Mouse (Mus musculus) midbrain, postnatal 0 days (tissue): Measurements from ENCODE around the gene Pkdcc. TPM values are rescaled to one million over a fixed set of nuclear protein-coding genes. Genes with fewer than 3 reads are reported as not detected.

Source experiments
- ATAC-seq: fragments of 200-750 bp; cut with Nextera tagmentation; 2 replicates; pipeline ENCODE4 v1.8.0; 2017; ENCODE audit warnings: moderate number of reproducible peaks, mild to moderate bottlenecking, moderate TSS enrichment, moderate library complexity; ENCODE audit not compliant: low FRiP score
- DNase-seq: peaks from one replicate; pipeline ENCODE4 v3.0.0-alpha.2; 2015; ENCODE audit warnings: low spot score
- H3K27ac ChIP-seq: fragments of 300-500 bp; sonication (generic); 2 replicates; pipeline ENCODE4 v1.5.1; 2014; ENCODE audit warnings: low read depth, mild to moderate bottlenecking, low read length, mixed read lengths
- H3K27me3 ChIP-seq: fragments of 300-500 bp; sonication (generic); 2 replicates; pipeline ENCODE4 v1.6.1; 2014; ENCODE audit warnings: low read length, control low read depth, mixed read lengths; ENCODE audit not compliant: insufficient read depth
- H3K36me3 ChIP-seq: fragments of 300-500 bp; sonication (generic); 2 replicates; pipeline ENCODE4 v1.6.1; 2014; ENCODE audit warnings: low read length, control low read depth, mixed read lengths; ENCODE audit not compliant: insufficient read depth
- H3K4me1 ChIP-seq: fragments of 300-500 bp; sonication (generic); 2 replicates; pipeline ENCODE4 v1.6.1; 2014; ENCODE audit warnings: mild to moderate bottlenecking, control low read depth, antibody characterized with exemption, low read length, mixed read lengths; ENCODE audit not compliant: insufficient read depth
- H3K4me2 ChIP-seq: fragments of 300-500 bp; sonication (generic); 2 replicates; pipeline ENCODE4 v1.6.1; 2014; ENCODE audit warnings: low read depth, mild to moderate bottlenecking, low read length, mixed read lengths; ENCODE audit not compliant: poor library complexity, severe bottlenecking
- H3K4me3 ChIP-seq: fragments of 300-500 bp; sonication (generic); 2 replicates; pipeline ENCODE4 v1.5.1; 2014; ENCODE audit warnings: low read depth, mild to moderate bottlenecking, low read length, moderate library complexity
- H3K9ac ChIP-seq: fragments of 300-500 bp; sonication (generic); replicated peaks from 2 replicates; pipeline ENCODE4 v1.6.1; 2014; ENCODE audit warnings: mild to moderate bottlenecking, low read length, moderate library complexity, mixed read lengths; ENCODE audit not compliant: poor library complexity, severe bottlenecking
- H3K9me3 ChIP-seq: fragments of 300-500 bp; sonication (generic); 2 replicates; pipeline ENCODE4 v1.6.1; 2016; ENCODE audit warnings: low read length, control low read depth
- CTCF ChIP-seq: IDR thresholded peaks from 2 replicates; pipeline ENCODE4 v1.5.1; 2016; ENCODE audit warnings: antibody characterized with exemption, mild to moderate bottlenecking
- WGBS: fragments of 180-500 bp; shearing (Covaris S2); extraction: QIAGEN DNeasy Blood & Tissue Kit; methylation state at CpG from one replicate; pipeline ENCODE4 v1.1.7; 2014; 5-methylcytosine and 5-hydroxymethylcytosine counted together
- polyA plus RNA-seq: library from polyadenylated mRNA; unstranded; fragments of >200 nt; fragmentation: Nextera tagmentation; extraction: Ambion mirVana; gene quantifications from 2 replicates; pipeline ENCODE4 v1.2.1, GENCODE M21; 2015
- total RNA-seq: library from RNA; depleted of rRNA; stranded (reverse); fragments of >200 nt; gene quantifications from 2 replicates; pipeline ENCODE4 v1.2.3, GENCODE M21; 2014

The Pkdcc gene
- total and polyA plus RNA-seq, 2 experiments from 2014 or later, result 2.1 to 33.7 TPM

DNA sequence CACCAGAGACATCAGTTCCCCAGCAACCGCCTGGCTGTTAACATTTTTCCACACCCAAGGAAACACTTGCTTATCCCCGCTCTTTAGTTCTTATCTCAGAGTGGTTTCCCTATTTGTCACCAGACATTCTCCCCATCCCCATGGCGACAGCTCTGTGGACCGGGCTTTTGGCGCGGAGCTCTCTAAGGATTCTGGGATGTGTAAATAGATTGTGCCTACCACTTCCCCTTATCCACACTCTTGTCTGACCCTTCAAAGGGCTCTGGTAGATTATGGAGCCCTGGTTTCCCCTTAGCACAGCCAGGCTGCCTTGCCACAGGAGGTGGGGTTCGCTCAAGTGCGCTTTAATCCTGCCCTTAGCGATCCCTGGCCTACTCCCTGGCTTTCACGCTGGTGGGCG, 16.3 kb downstream of the Pkdcc start:
- ATAC-seq (no peak), DNase-seq (no peak)
- Histone ChIP-seq H3K4me2 (no peak overlapping the region), H3K27ac (no peak overlapping the region), H3K36me3 (no peaks in the 10 kb centered on the region), H3K4me3 (no peak overlapping the region), H3K27me3 (peaks cover 31% of the 10 kb centered on the region), H3K4me1 (no peaks in the 10 kb centered on the region), H3K9ac (no peak overlapping the region), H3K9me3 (no peaks in the 10 kb centered on the region)
- no peak for TF ChIP-seq CTCF
- 35% methylated on average over 11 of the region's 11 CpGs for WGBS

DNA sequence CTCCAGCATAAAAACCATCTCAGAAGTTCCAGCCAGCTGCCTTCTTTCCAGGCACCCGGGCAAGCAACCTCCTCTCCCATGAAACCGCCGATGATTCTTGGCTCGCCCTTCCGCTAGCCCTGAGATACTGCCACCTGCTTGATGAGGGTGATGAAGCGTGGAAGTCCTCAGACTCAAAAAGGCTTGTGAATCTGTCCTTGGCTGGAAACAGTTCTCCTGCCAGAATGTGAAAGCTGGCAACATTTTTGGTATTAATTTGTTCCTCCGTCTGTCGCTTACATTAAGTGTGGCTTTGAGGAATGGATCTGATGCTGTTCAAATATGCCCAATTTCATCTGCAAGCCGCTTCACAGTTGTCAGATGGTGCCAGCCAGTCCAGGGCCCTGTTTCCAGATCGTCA, 20.1 kb downstream of the Pkdcc start:
- DNase-seq (peak; percentile 87), ATAC-seq (no peak; the same call in 1 of the 2 replicates)
- Histone ChIP-seq H3K36me3 (no peaks in the 10 kb centered on the region), H3K27ac (no peak overlapping the region), H3K27me3 (peaks cover 17% of the 10 kb centered on the region), H3K4me2 (no peak overlapping the region), H3K4me1 (no peaks in the 10 kb centered on the region), H3K4me3 (no peak overlapping the region), H3K9me3 (no peaks in the 10 kb centered on the region), H3K9ac (no peak overlapping the region)
- 76% methylated on average over 10 of the region's 10 CpGs for WGBS
- no peak for TF ChIP-seq CTCF

DNA sequence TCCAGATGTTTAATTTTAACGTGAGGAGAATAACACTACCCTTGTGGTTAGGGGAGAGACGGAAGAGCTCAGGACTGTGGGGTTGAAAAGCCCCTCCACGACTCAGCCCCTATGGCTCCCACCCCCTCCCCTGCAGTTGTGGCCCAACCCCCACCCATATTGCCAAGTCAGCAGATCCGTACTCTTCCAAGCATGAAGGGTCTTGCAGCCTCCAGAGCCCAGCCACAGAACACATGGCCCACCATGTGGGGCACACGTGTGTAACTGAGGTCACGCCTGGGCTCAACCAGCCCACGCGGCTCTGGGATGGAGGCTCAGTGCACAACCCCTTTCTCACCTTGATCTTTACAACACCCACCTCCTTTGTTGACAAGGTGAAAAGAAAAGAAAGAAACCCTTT, 21.1 kb downstream of the Pkdcc start:
- Histone ChIP-seq H3K27ac (no peak overlapping the region), H3K4me1 (no peaks in the 10 kb centered on the region), H3K36me3 (no peaks in the 10 kb centered on the region), H3K4me2 (no peak overlapping the region), H3K4me3 (no peak overlapping the region), H3K9me3 (no peaks in the 10 kb centered on the region), H3K9ac (no peak overlapping the region), H3K27me3 (peaks cover 9% of the 10 kb centered on the region)
- no peak for DNase-seq
- no peak for ATAC-seq
- 87% methylated on average over 8 of the region's 8 CpGs for WGBS
- TF ChIP-seq CTCF, result no peak

DNA sequence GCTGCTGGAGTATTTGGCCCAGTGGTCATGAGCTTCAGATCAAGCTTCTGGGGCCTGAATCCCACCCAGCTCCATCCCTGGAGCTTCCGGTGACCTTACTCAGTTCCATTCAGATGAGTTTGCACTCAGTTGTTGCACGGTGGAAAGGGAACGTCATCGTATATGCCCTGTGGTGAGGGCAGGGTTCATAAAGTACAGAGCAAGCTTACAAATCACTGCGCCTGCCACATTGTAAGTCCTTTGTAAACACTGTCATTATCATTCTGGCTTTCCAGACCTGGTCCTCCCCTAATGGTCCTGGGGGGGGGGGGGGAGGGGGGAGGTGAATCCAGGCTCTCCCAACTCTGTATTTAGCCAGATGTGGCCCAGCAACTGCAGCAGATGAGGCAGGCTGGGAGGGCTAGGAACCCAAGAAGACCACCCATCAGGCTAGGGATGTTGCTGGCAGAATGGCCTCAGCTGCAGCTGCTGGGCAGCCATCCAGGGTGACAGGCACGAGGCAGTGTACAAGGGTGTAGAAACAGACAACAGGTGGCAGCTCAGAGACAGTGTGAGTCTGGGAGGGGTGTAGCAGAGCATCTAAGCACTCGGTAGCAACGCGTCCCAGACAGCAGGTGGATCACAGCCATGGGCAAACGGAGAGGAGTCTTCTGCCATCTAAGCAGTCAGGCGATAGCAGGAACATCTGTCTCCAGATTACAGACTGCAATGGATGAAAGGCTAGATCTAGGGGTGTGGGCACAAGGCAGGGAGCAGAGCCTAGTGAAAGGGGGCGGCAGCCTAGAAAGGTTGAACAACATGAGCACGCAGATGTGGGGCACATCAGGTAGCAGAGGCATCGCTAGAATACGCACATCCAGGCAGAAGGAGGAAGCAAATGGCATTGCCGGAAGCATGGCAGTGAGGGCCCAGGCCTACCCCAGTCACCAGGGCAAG, 23.3 kb downstream of the Pkdcc start:
- DNase-seq (peak; percentile 71), ATAC-seq (no peak; the same call in 1 of the 2 replicates)
- no peak overlapping the region for H3K9ac ChIP-seq
- no peak for TF ChIP-seq CTCF
- H3K36me3 ChIP-seq, result no peaks in the 10 kb centered on the region
- no peak overlapping the region for H3K4me3 ChIP-seq
- no peak overlapping the region for H3K4me2 ChIP-seq
- no peak overlapping the region for H3K27ac ChIP-seq
- WGBS, result 75% methylated on average over 16 of the region's 16 CpGs
- H3K9me3 ChIP-seq, result no peaks in the 10 kb centered on the region
- H3K4me1 ChIP-seq, result no peaks in the 10 kb centered on the region
- H3K27me3 ChIP-seq, result peaks cover 8% of the 10 kb centered on the region; the same call in 1 of the 2 replicates

DNA sequence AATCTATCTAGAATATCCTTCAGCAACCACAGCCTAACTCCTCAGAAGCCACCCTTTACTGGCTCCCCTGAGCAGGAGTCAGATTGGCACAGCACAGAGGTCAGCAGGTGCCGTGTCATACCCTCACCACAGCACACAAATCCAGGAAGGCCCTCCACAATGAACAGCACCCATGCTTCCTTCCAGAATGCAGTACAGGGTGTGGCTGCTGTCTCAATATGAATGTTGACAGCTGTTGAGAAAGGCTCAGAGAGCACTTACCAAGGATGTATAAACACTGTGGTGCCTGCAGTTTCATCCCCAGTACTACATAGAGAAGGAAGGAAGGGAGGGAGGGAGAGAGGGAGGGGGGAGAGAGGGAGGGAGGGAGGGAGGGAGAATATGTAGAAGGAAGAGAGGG, 29.4 kb downstream of the Pkdcc start:
- Histone ChIP-seq H3K36me3 (no peaks in the 10 kb centered on the region), H3K27me3 (0 out of 2 replicates have a peak, but pooled peaks cover 4% of the 10 kb centered on the region), H3K4me2 (no peak overlapping the region), H3K9me3 (no peaks in the 10 kb centered on the region), H3K27ac (no peak overlapping the region), H3K9ac (no peak overlapping the region), H3K4me1 (no peaks in the 10 kb centered on the region), H3K4me3 (no peak overlapping the region)
- no peak for TF ChIP-seq CTCF
- 77% methylated on average over 1 of the region's 1 CpGs for WGBS
- ATAC-seq (no peak), DNase-seq (no peak)

DNA sequence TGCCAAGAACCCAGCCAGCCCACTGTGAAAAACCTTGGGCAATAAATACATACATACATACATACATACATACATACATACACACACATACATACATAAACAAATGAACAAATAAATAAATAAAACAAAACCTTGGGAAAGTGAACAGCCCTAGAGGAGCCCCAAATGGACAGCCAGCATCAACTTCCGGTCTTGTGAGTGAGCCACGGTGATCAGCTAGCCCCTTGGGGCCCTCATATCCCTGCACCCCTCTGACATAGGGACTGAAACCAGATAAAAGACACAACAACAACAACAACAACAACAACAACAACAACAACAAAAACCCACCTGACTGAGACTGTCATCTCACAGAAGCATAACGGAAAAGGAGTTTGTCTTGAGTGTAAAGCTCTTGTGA, 30.4 kb downstream of the Pkdcc start:
- TF ChIP-seq CTCF, result no peak
- no peak for DNase-seq
- Histone ChIP-seq H3K4me2 (no peak overlapping the region), H3K36me3 (no peaks in the 10 kb centered on the region), H3K27ac (no peak overlapping the region), H3K9me3 (no peaks in the 10 kb centered on the region), H3K27me3 (0 out of 2 replicates have a peak, but pooled peaks cover 4% of the 10 kb centered on the region), H3K4me3 (no peak overlapping the region), H3K4me1 (no peaks in the 10 kb centered on the region), H3K9ac (no peak overlapping the region)
- WGBS, result 73% methylated on average over 3 of the region's 3 CpGs
- no peak for ATAC-seq
